ENCODE assay signal across 13 mouse cellular contexts in genomic region chr2:153428485-153428884, GRCm38 (mm10).
DNase-seq lines count a peak whose midpoint lies in the region; ATAC-seq and TF ChIP-seq lines count a peak whose summit lies in the region.
"Had no signal": no experiment of that assay in that cellular context is flagged by ENCODE, and none has a peak within 500 bp of the region (broad histone marks: within the 10 kb centered on the region; RNA-seq: fewer than 3 reads in every experiment).

No protein-coding gene starts in this region.

- TF ChIP-seq CTCF in left cerebral cortex, adult 2 months (IDR thresholded peaks at IDR 0.05) = no peak

- peak overlapping the region; percentile 9; the same call in 1 of the 2 replicates for H3K27ac ChIP-seq in forebrain, embryonic 14.5 days (ENCODE audit: low read depth, low read length)
- H3K27ac ChIP-seq in forebrain, embryonic 10.5 days = no peak overlapping the region
- peak overlapping the region; percentile 59; the same call in 1 of the 2 replicates for H3K27ac ChIP-seq in left cerebral cortex, adult 2 months
- peak overlapping the region; percentile 16; the same call in 1 of the 2 replicates for H3K27ac ChIP-seq in intestine, embryonic 14.5 days (ENCODE audit: low read depth)
- peak overlapping the region; percentile 2; the same call in 1 of the 2 replicates for H3K27ac ChIP-seq in midbrain, embryonic 15.5 days
- H3K27ac ChIP-seq: limb, embryonic 15.5 days had no signal

- 84% methylated on average over 2 of the region's 2 CpGs for WGBS in forebrain, embryonic 14.5 days
- WGBS in forebrain, embryonic 10.5 days = 80% methylated on average over 2 of the region's 2 CpGs
- 46% methylated on average over 2 of the region's 2 CpGs for WGBS in intestine, embryonic 14.5 days
- WGBS in midbrain, embryonic 15.5 days = 71% methylated on average over 2 of the region's 2 CpGs

- intact Hi-C loops in left cerebral cortex, adult 2 months (cut with DNase I) = no loop called here
- intact Hi-C loops in left cerebral cortex, postnatal 10 days (cut with DNase I) = no loop called here

- H3K4me2 ChIP-seq in forebrain, embryonic 14.5 days (ENCODE audit: low read length) = no peak overlapping the region
- no peak overlapping the region for H3K4me2 ChIP-seq in intestine, embryonic 14.5 days (ENCODE audit: low read length)
- no peak overlapping the region for H3K4me2 ChIP-seq in midbrain, embryonic 15.5 days
- H3K4me2 ChIP-seq: limb, embryonic 15.5 days had no signal

- no peak overlapping the region for H3K9ac ChIP-seq in forebrain, embryonic 14.5 days (ENCODE audit: low read length)
- no peak overlapping the region for H3K9ac ChIP-seq in intestine, embryonic 14.5 days (ENCODE audit: low read length)
- no peak overlapping the region for H3K9ac ChIP-seq in midbrain, embryonic 15.5 days

- DNase-seq in forebrain, embryonic 14.5 days (ENCODE audit: low spot score) = no peak
- DNase-seq in forebrain, embryonic 10.5 days (ENCODE audit: extremely low spot score, low spot score) = no peak
- DNase-seq in left cerebral cortex, adult 2 months (ENCODE audit: extremely low spot score in 1 of 2, low spot score in 2 of 2) = no peak
- no peak for DNase-seq in left cerebral cortex, postnatal 10 days (ENCODE audit: extremely low spot score in 1 of 2, low spot score in 2 of 2)
- DNase-seq in intestine, embryonic 14.5 days (ENCODE audit: low spot score) = no peak
- no peak for DNase-seq in cerebellum, adult 9-10 months
- no peak for DNase-seq in ovary, adult 18-20 months (ENCODE audit: low spot score)
- DNase-seq: cerebellum, adult 8-10 months; kidney, adult 8-10 months; thymus, postnatal 14 days had no signal

- no peaks in the 10 kb centered on the region for H3K27me3 ChIP-seq in forebrain, embryonic 14.5 days (replicated peaks; ENCODE audit: control insufficient read depth, insufficient read depth, low read length)
- H3K27me3 ChIP-seq in forebrain, embryonic 10.5 days (ENCODE audit: poor library complexity, severe bottlenecking) = no peaks in the 10 kb centered on the region
- no peaks in the 10 kb centered on the region for H3K27me3 ChIP-seq in intestine, embryonic 14.5 days (replicated peaks; ENCODE audit: control insufficient read depth, insufficient read depth, low read length)
- H3K27me3 ChIP-seq in midbrain, embryonic 15.5 days (replicated peaks) = no peaks in the 10 kb centered on the region
- H3K27me3 ChIP-seq: limb, embryonic 15.5 days; megakaryocyte, embryonic 14.5 days had no signal

- peaks cover 12% of the 10 kb centered on the region for H3K4me1 ChIP-seq in forebrain, embryonic 14.5 days (ENCODE audit: control insufficient read depth, insufficient read depth, low read length)
- H3K4me1 ChIP-seq in forebrain, embryonic 10.5 days = peaks cover 61% of the 10 kb centered on the region
- peaks cover 59% of the 10 kb centered on the region for H3K4me1 ChIP-seq in intestine, embryonic 14.5 days (replicated peaks; ENCODE audit: control insufficient read depth, insufficient read depth, low read length)
- H3K4me1 ChIP-seq in midbrain, embryonic 15.5 days = peaks cover 43% of the 10 kb centered on the region

- H3K4me3 ChIP-seq in forebrain, embryonic 14.5 days (ENCODE audit: low read depth, low read length) = no peak overlapping the region
- H3K4me3 ChIP-seq in forebrain, embryonic 10.5 days = no peak overlapping the region
- H3K4me3 ChIP-seq in left cerebral cortex, adult 2 months = no peak overlapping the region
- no peak overlapping the region for H3K4me3 ChIP-seq in intestine, embryonic 14.5 days (ENCODE audit: low read depth, low read length)
- no peak overlapping the region for H3K4me3 ChIP-seq in midbrain, embryonic 15.5 days
- H3K4me3 ChIP-seq: limb, embryonic 15.5 days; megakaryocyte, embryonic 14.5 days had no signal

- H3K9me3 ChIP-seq in forebrain, embryonic 14.5 days (replicated peaks; ENCODE audit: control insufficient read depth, low read length) = no peaks in the 10 kb centered on the region
- no peaks in the 10 kb centered on the region for H3K9me3 ChIP-seq in forebrain, embryonic 10.5 days
- H3K9me3 ChIP-seq in intestine, embryonic 14.5 days (ENCODE audit: control insufficient read depth, low read length) = no peaks in the 10 kb centered on the region
- H3K9me3 ChIP-seq in midbrain, embryonic 15.5 days = no peaks in the 10 kb centered on the region
- H3K9me3 ChIP-seq: limb, embryonic 15.5 days; megakaryocyte, embryonic 14.5 days had no signal

- H3K36me3 ChIP-seq in forebrain, embryonic 14.5 days (ENCODE audit: control insufficient read depth, insufficient read depth, low read length) = peaks cover 68% of the 10 kb centered on the region
- peaks cover 69% of the 10 kb centered on the region for H3K36me3 ChIP-seq in forebrain, embryonic 10.5 days (replicated peaks)
- peaks cover 57% of the 10 kb centered on the region for H3K36me3 ChIP-seq in intestine, embryonic 14.5 days (ENCODE audit: control insufficient read depth, insufficient read depth, low read length)
- H3K36me3 ChIP-seq in midbrain, embryonic 15.5 days (replicated peaks) = peaks cover 35% of the 10 kb centered on the region

- ATAC-seq in forebrain, embryonic 14.5 days = no peak
- no peak for ATAC-seq in intestine, embryonic 14.5 days (replicated peaks; ENCODE audit: low FRiP score, low TSS enrichment, low read depth)
- ATAC-seq in midbrain, embryonic 15.5 days (replicated peaks) = no peak
